Mouse (Mus musculus) hindbrain, embryonic 10.5 days (tissue): ENCODE measurements around the gene Eif1ax. TPM values are rescaled to one million over a fixed set of nuclear protein-coding genes. Genes with fewer than 3 reads are reported as not detected.
"Not testable (repeated sequence)": the region's sequence is repeated elsewhere in the genome, so short reads cannot be mapped to it uniquely, and the experiment has no call there.

ENCODE experiments used
- DNase-seq: peaks from one replicate; pipeline ENCODE4 v3.0.0-alpha.2; 2017; ENCODE audit warnings: low spot score
- H3K27ac ChIP-seq: fragments of 300-500 bp; sonication (generic); 2 replicates; pipeline ENCODE4 v1.5.1; 2016; ENCODE audit warnings: mild to moderate bottlenecking, moderate library complexity
- H3K27me3 ChIP-seq: fragments of 300-500 bp; sonication (generic); 2 replicates; pipeline ENCODE4 v1.6.1; 2016; ENCODE audit warnings: mild to moderate bottlenecking; ENCODE audit not compliant: poor library complexity, insufficient read depth, severe bottlenecking
- H3K36me3 ChIP-seq: fragments of 300-500 bp; sonication (generic); 2 replicates; pipeline ENCODE4 v1.6.1; 2016; ENCODE audit warnings: mild to moderate bottlenecking, moderate library complexity
- H3K4me1 ChIP-seq: fragments of 300-500 bp; sonication (generic); replicated peaks from 2 replicates; pipeline ENCODE4 v1.6.1; 2016; ENCODE audit warnings: mild to moderate bottlenecking
- H3K4me3 ChIP-seq: fragments of 300-500 bp; sonication (generic); 2 replicates; pipeline ENCODE4 v1.5.1; 2016; ENCODE audit warnings: mild to moderate bottlenecking, moderate library complexity
- H3K9me3 ChIP-seq: fragments of 300-500 bp; sonication (generic); 2 replicates; pipeline ENCODE4 v1.6.1; 2016; ENCODE audit warnings: mild to moderate bottlenecking, moderate library complexity
- WGBS: fragments of 180-500 bp; shearing (Covaris S2); methylation state at CpG from one replicate; pipeline ENCODE4 v1.1.7; 2016; 5-methylcytosine and 5-hydroxymethylcytosine counted together
- polyA plus RNA-seq: library from polyadenylated mRNA; unstranded; fragments of >200 nt; fragmentation: Nextera tagmentation; extraction: Ambion mirVana; gene quantifications from 2 replicates; pipeline ENCODE4 v1.2.1, GENCODE M21; 2016

Eif1ax gene
- 154 and 156 TPM in 2 replicates for polyA plus RNA-seq

GRCm38 (mm10) chrX:159371831-159372752, at the start of gene Eif1ax:
Eif1ax (plus strand) TSS chrX:159372178.
- no peaks in the 10 kb centered on the region for H3K9me3 ChIP-seq
- peaks cover 5% of the 10 kb centered on the region; the same call in 1 of the 2 replicates for H3K27me3 ChIP-seq
- peak within 1 kb of the TSS; percentile 92 for H3K27ac ChIP-seq
- H3K4me3 ChIP-seq = peak within 1 kb of the TSS; percentile 69
- WGBS = 17% methylated on average over 62 of the region's 76 CpGs
- H3K36me3 ChIP-seq = peaks cover 22% of the 10 kb centered on the region
- peak; percentile 71 for DNase-seq
- H3K4me1 ChIP-seq = peaks cover 7% of the 10 kb centered on the region

- no peak for DNase-seq
- 96% methylated on average over 3 of the region's 3 CpGs for WGBS
- Histone ChIP-seq H3K9me3 (no peaks in the 10 kb centered on the region), H3K4me1 (no peaks in the 10 kb centered on the region), H3K27ac (no peak overlapping the region), H3K27me3 (peaks cover 5% of the 10 kb centered on the region; the same call in 1 of the 2 replicates), H3K36me3 (peaks cover 23% of the 10 kb centered on the region), H3K4me3 (no peak overlapping the region)
Measured at GRCm38 (mm10) chrX:159364506-159364905, 7.5 kb upstream of the Eif1ax start.

GRCm38 (mm10) chrX:159372753-159373144, 771 bp downstream of the Eif1ax start:
- H3K9me3 ChIP-seq = no peaks in the 10 kb centered on the region
- WGBS = 22% methylated on average over 9 of the region's 9 CpGs

GRCm38 (mm10) chrX:159387105-159387504, 15.1 kb downstream of the Eif1ax start:
- H3K27me3 ChIP-seq = no peaks in the 10 kb centered on the region
- H3K4me3 ChIP-seq = no peak overlapping the region
- H3K4me1 ChIP-seq = no peaks in the 10 kb centered on the region
- H3K9me3 ChIP-seq = no peaks in the 10 kb centered on the region
- H3K27ac ChIP-seq = no peak overlapping the region
- DNase-seq = no peak
- peaks cover 39% of the 10 kb centered on the region for H3K36me3 ChIP-seq
- WGBS = 91% methylated on average over 9 of the region's 9 CpGs

More at GRCm38 (mm10) chrX:159372753-159373144, 771 bp downstream of the Eif1ax start:
- H3K4me3 ChIP-seq = peak overlapping the region; percentile 69
- no peak for DNase-seq
- peak overlapping the region; percentile 92 for H3K27ac ChIP-seq
- H3K4me1 ChIP-seq = peaks cover 7% of the 10 kb centered on the region
- peaks cover 5% of the 10 kb centered on the region; the same call in 1 of the 2 replicates for H3K27me3 ChIP-seq
- H3K36me3 ChIP-seq = peaks cover 28% of the 10 kb centered on the region

GRCm38 (mm10) chrX:159388953-159389352, 17.0 kb downstream of the Eif1ax start:
- no peaks in the 10 kb centered on the region for H3K9me3 ChIP-seq
- no peaks in the 10 kb centered on the region for H3K27me3 ChIP-seq
- no peaks in the 10 kb centered on the region for H3K4me1 ChIP-seq
- no peak for DNase-seq
- H3K4me3 ChIP-seq = no peak overlapping the region
- no peak overlapping the region for H3K27ac ChIP-seq
- H3K36me3 ChIP-seq = peaks cover 30% of the 10 kb centered on the region

- no peak for DNase-seq
- WGBS = 84% methylated on average over 6 of the region's 6 CpGs
Measured at GRCm38 (mm10) chrX:159390347-159390962, 18.5 kb downstream of the Eif1ax start.

GRCm38 (mm10) chrX:159391239-159391638, 19.3 kb downstream of the Eif1ax start:
- H3K4me1 ChIP-seq = no peaks in the 10 kb centered on the region
- peaks cover 10% of the 10 kb centered on the region; the same call in 1 of the 2 replicates for H3K36me3 ChIP-seq
- no peak overlapping the region for H3K4me3 ChIP-seq
- DNase-seq = no peak
- H3K27me3 ChIP-seq = no peaks in the 10 kb centered on the region
- 79% methylated on average over 3 of the region's 3 CpGs for WGBS
- H3K9me3 ChIP-seq = no peaks in the 10 kb centered on the region
- H3K27ac ChIP-seq = no peak overlapping the region

More at GRCm38 (mm10) chrX:159390347-159390962, 18.5 kb downstream of the Eif1ax start:
- H3K27me3 ChIP-seq = no peaks in the 10 kb centered on the region
- peaks cover 18% of the 10 kb centered on the region for H3K36me3 ChIP-seq
- no peak overlapping the region for H3K4me3 ChIP-seq
- no peak overlapping the region for H3K27ac ChIP-seq
- H3K9me3 ChIP-seq = no peaks in the 10 kb centered on the region
- H3K4me1 ChIP-seq = no peaks in the 10 kb centered on the region

- DNase-seq = no peak
- no peak overlapping the region for H3K4me3 ChIP-seq
- no peaks in the 10 kb centered on the region for H3K36me3 ChIP-seq
- no peak overlapping the region for H3K27ac ChIP-seq
- H3K4me1 ChIP-seq = no peaks in the 10 kb centered on the region
- no peaks in the 10 kb centered on the region for H3K9me3 ChIP-seq
- peaks cover 7% of the 10 kb centered on the region for H3K27me3 ChIP-seq
- 32% methylated on average over 4 of the region's 4 CpGs for WGBS
Measured at GRCm38 (mm10) chrX:159409253-159409652, 37.3 kb downstream of the Eif1ax start.

- 27% methylated on average over 79 of the region's 83 CpGs for WGBS
- H3K27ac ChIP-seq = peak within 1 kb of the TSS; percentile 66; the same call in 1 of the 2 replicates
- H3K9me3 ChIP-seq = no peaks in the 10 kb centered on the region
- peak; percentile 45 for DNase-seq
- peak within 1 kb of the TSS; percentile 67 for H3K4me3 ChIP-seq
- peaks cover 44% of the 10 kb centered on the region for H3K27me3 ChIP-seq
- H3K36me3 ChIP-seq = no peaks in the 10 kb centered on the region
- H3K4me1 ChIP-seq = peaks cover 6% of the 10 kb centered on the region; the same call in 1 of the 2 replicates
Measured at GRCm38 (mm10) chrX:159414130-159414828, 42.3 kb downstream of the Eif1ax start, which contains the start of gene Map7d2. Map7d2 (plus strand) TSS chrX:159414572.

- peak overlapping the region; percentile 67 for H3K4me3 ChIP-seq
- no peaks in the 10 kb centered on the region for H3K36me3 ChIP-seq
- peak overlapping the region; percentile 66; the same call in 1 of the 2 replicates for H3K27ac ChIP-seq
- no peaks in the 10 kb centered on the region for H3K9me3 ChIP-seq
- 16% methylated on average over 59 of the region's 65 CpGs for WGBS
- H3K4me1 ChIP-seq = peaks cover 6% of the 10 kb centered on the region; the same call in 1 of the 2 replicates
- H3K27me3 ChIP-seq = peaks cover 44% of the 10 kb centered on the region
- DNase-seq = peak; percentile 11
Measured at GRCm38 (mm10) chrX:159414829-159415673, 43.1 kb downstream of the Eif1ax start.

GRCm38 (mm10) chrX:159430507-159430906, 58.5 kb downstream of the Eif1ax start:
- 89% methylated on average over 3 of the region's 3 CpGs for WGBS
- H3K36me3 ChIP-seq, DNase-seq, H3K4me1 ChIP-seq, H3K27ac ChIP-seq, H3K27me3 ChIP-seq, H3K4me3 ChIP-seq, H3K9me3 ChIP-seq: not testable (repeated sequence)
